Mouse (Mus musculus) CH12.LX (cell line): ENCODE data around the gene Trhde.

ENCODE experiments used
- CHD2 ChIP-seq: IDR thresholded peaks from 2 replicates; pipeline ENCODE4 v1.6.1; 2011; ENCODE audit warnings: low read length, improper control_type of control experiment
- CTCF ChIP-seq, 2 experiments: IDR thresholded peaks in 1 of 2; conservative IDR thresholded peaks in 1 of 2; 2 replicates each; pipeline ENCODE4 v1.5.1; 2011 to 2012; ENCODE audit warnings: low read depth in 2 of 2, low read length in 2 of 2, improper control_type of control experiment in 1 of 2, inconsistent platforms in 1 of 2, mild to moderate bottlenecking in 1 of 2, moderate library complexity in 1 of 2
- ELF1 ChIP-seq: IDR thresholded peaks from 2 replicates; pipeline ENCODE4 v1.6.1; 2014; ENCODE audit warnings: low read depth, mild to moderate bottlenecking, inconsistent platforms, low read length, improper control_type of control experiment
- MAFK ChIP-seq: IDR thresholded peaks from 2 replicates; pipeline ENCODE4 v1.6.1; 2011; ENCODE audit warnings: low read length, improper control_type of control experiment; ENCODE audit not compliant: insufficient replicate concordance
- POLR2A ChIP-seq: IDR thresholded peaks from 2 replicates; pipeline ENCODE4 v1.6.1; 2011; ENCODE audit warnings: low read depth, mild to moderate bottlenecking, improper control_type of control experiment, low read length
- SIN3A ChIP-seq: IDR thresholded peaks from 2 replicates; pipeline ENCODE4 v1.6.1; 2012; ENCODE audit warnings: low read length, improper control_type of control experiment, inconsistent platforms
- TCF12 ChIP-seq: IDR thresholded peaks from 2 replicates; pipeline ENCODE4 v1.6.1; 2014; ENCODE audit warnings: low read depth, mild to moderate bottlenecking, inconsistent platforms, low read length, improper control_type of control experiment

GRCm38 (mm10) chr10:114567891-114568290, 234.2 kb downstream of the Trhde start:
- TF ChIP-seq POLR2A (no peak), CTCF (conservative IDR thresholded peaks at IDR 0.05 in 1 of 2, IDR thresholded peaks at IDR 0.05 in 1 of 2; ENCODE audit: low read depth in 2 of 2, low read length in 2 of 2) (no peak), CHD2 (no peak), SIN3A (no peak), MAFK (no peak), ELF1 (no peak), TCF12 (no peak)
